Mouse (Mus musculus): ENCODE results near the gene Pdap1. TPM values are rescaled to one million over a fixed set of nuclear protein-coding genes. Genes with fewer than 3 reads are reported as not detected.

Pdap1 gene
- polyA plus RNA-seq, 1 experiment: 36.2 TPM

GRCm38 (mm10) chr5:145165184-145165583 lies 25.1 kb upstream of the Pdap1 start:
- Histone ChIP-seq H3K27ac (ENCODE audit: control insufficient read depth, insufficient read depth, low read length) (no peak overlapping the region), H3K4me1 (replicated peaks; ENCODE audit: control insufficient read depth, insufficient read depth, low read length) (peaks cover 10% of the 10 kb centered on the region), H3K4me3 (ENCODE audit: control insufficient read depth, insufficient read depth, low read length) (no peak overlapping the region), H3K36me3 (ENCODE audit: control insufficient read depth, insufficient read depth, low read length) (peaks cover 4% of the 10 kb centered on the region; the same call in 1 of the 2 replicates), H3K27me3 (ENCODE audit: control insufficient read depth, insufficient read depth, low read length) (no peaks in the 10 kb centered on the region)
- TF ChIP-seq POLR2A (IDR thresholded peaks at IDR 0.05; ENCODE audit: control insufficient read depth, extremely low read depth, insufficient read depth, low read length, poor library complexity) (no peak), CTCF (IDR thresholded peaks at IDR 0.05; ENCODE audit: borderline replicate concordance, control insufficient read depth, extremely low read depth, insufficient read depth, low read length, poor library complexity) (no peak)
- WGBS: 95% methylated on average over 15 of the region's 15 CpGs
- no peak for DNase-seq

- peaks cover 4% of the 10 kb centered on the region; the same call in 1 of the 2 replicates for H3K36me3 ChIP-seq (ENCODE audit: control insufficient read depth, insufficient read depth, low read length)
- H3K4me3 ChIP-seq (ENCODE audit: control insufficient read depth, insufficient read depth, low read length): no peak overlapping the region
- H3K27me3 ChIP-seq (ENCODE audit: control insufficient read depth, insufficient read depth, low read length): no peaks in the 10 kb centered on the region
- peaks cover 10% of the 10 kb centered on the region for H3K4me1 ChIP-seq (replicated peaks; ENCODE audit: control insufficient read depth, insufficient read depth, low read length)
- WGBS: 96% methylated on average over 3 of the region's 3 CpGs
- H3K27ac ChIP-seq (ENCODE audit: control insufficient read depth, insufficient read depth, low read length): no peak overlapping the region
- no peak for DNase-seq
- TF ChIP-seq CTCF (IDR thresholded peaks at IDR 0.05; ENCODE audit: borderline replicate concordance, control insufficient read depth, extremely low read depth, insufficient read depth, low read length, poor library complexity): no peak
- TF ChIP-seq POLR2A (IDR thresholded peaks at IDR 0.05; ENCODE audit: control insufficient read depth, extremely low read depth, insufficient read depth, low read length, poor library complexity): no peak
These were observed 24.7 kb upstream of the Pdap1 start for GRCm38 (mm10) chr5:145164710-145165109.

GRCm38 (mm10) chr5:145161361-145161760 lies 21.3 kb upstream of the Pdap1 start:
- WGBS: 98% methylated on average over 14 of the region's 14 CpGs
- peaks cover 4% of the 10 kb centered on the region for H3K4me1 ChIP-seq (replicated peaks; ENCODE audit: control insufficient read depth, insufficient read depth, low read length)
- no peak overlapping the region for H3K4me3 ChIP-seq (ENCODE audit: control insufficient read depth, insufficient read depth, low read length)
- H3K36me3 ChIP-seq (ENCODE audit: control insufficient read depth, insufficient read depth, low read length): peaks cover 17% of the 10 kb centered on the region
- no peak for DNase-seq
- no peaks in the 10 kb centered on the region for H3K27me3 ChIP-seq (ENCODE audit: control insufficient read depth, insufficient read depth, low read length)
- no peak overlapping the region for H3K27ac ChIP-seq (ENCODE audit: control insufficient read depth, insufficient read depth, low read length)
- TF ChIP-seq POLR2A (IDR thresholded peaks at IDR 0.05; ENCODE audit: control insufficient read depth, extremely low read depth, insufficient read depth, low read length, poor library complexity) (no peak), CTCF (IDR thresholded peaks at IDR 0.05; ENCODE audit: borderline replicate concordance, control insufficient read depth, extremely low read depth, insufficient read depth, low read length, poor library complexity) (no peak)

DNA sequence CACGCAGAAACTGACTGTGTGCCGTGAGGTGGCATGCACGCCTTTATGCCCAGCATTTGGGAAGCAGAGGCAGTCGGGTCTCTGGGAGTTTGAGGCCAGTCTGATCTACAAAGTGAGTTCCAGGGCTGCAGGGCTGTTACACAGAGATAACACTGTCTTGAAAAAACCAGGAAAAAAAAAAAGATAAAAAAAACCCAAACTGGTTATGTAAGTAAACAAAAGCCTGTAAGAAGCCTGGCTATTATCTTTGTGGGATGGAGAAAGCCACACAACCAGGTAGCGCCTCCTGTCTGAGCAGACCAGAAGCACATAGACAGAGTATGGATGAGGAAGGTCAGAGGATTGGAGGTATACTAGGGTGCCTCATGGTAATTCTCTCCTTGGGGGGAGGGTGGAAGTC lies 12.7 kb upstream of the Pdap1 start:
- no peaks in the 10 kb centered on the region for H3K4me1 ChIP-seq (replicated peaks; ENCODE audit: control insufficient read depth, insufficient read depth, low read length)
- H3K36me3 ChIP-seq (ENCODE audit: control insufficient read depth, insufficient read depth, low read length): peaks cover 50% of the 10 kb centered on the region
- no peak for DNase-seq
- no peak overlapping the region for H3K27ac ChIP-seq (ENCODE audit: control insufficient read depth, insufficient read depth, low read length)
- H3K27me3 ChIP-seq (ENCODE audit: control insufficient read depth, insufficient read depth, low read length): no peaks in the 10 kb centered on the region
- no peak overlapping the region for H3K4me3 ChIP-seq (ENCODE audit: control insufficient read depth, insufficient read depth, low read length)
- no peak for TF ChIP-seq POLR2A (IDR thresholded peaks at IDR 0.05; ENCODE audit: control insufficient read depth, extremely low read depth, insufficient read depth, low read length, poor library complexity)
- no peak for TF ChIP-seq CTCF (IDR thresholded peaks at IDR 0.05; ENCODE audit: borderline replicate concordance, control insufficient read depth, extremely low read depth, insufficient read depth, low read length, poor library complexity)
- WGBS: 98% methylated on average over 5 of the region's 5 CpGs

DNA sequence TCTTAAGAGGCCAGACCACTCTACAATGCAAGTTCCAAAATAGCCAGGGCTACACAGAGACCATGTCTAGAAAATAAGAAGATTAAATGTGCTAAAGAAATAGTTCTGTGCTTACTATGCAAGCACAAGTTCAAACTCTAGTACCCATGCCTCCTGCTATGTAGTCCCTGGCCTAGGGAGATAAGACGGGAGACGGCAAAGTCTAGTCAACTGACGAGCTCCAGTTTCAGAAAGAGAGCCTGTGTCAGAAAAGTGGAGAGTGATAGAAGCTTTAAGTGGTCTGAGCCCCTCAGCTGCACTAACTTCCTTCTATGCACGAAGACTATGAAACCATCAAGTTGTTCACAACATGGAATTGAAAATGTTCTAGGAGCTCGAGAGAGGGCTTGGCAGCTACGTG lies 9.3 kb upstream of the Pdap1 start:
- 95% methylated on average over 6 of the region's 6 CpGs for WGBS
- no peak for TF ChIP-seq CTCF (IDR thresholded peaks at IDR 0.05; ENCODE audit: borderline replicate concordance, control insufficient read depth, extremely low read depth, insufficient read depth, low read length, poor library complexity)
- TF ChIP-seq POLR2A (IDR thresholded peaks at IDR 0.05; ENCODE audit: control insufficient read depth, extremely low read depth, insufficient read depth, low read length, poor library complexity): no peak
- Histone ChIP-seq H3K27me3 (ENCODE audit: control insufficient read depth, insufficient read depth, low read length) (no peaks in the 10 kb centered on the region), H3K36me3 (ENCODE audit: control insufficient read depth, insufficient read depth, low read length) (peaks cover 66% of the 10 kb centered on the region), H3K27ac (ENCODE audit: control insufficient read depth, insufficient read depth, low read length) (no peak overlapping the region), H3K4me3 (ENCODE audit: control insufficient read depth, insufficient read depth, low read length) (no peak overlapping the region), H3K4me1 (replicated peaks; ENCODE audit: control insufficient read depth, insufficient read depth, low read length) (no peaks in the 10 kb centered on the region)
- no peak for DNase-seq

DNA sequence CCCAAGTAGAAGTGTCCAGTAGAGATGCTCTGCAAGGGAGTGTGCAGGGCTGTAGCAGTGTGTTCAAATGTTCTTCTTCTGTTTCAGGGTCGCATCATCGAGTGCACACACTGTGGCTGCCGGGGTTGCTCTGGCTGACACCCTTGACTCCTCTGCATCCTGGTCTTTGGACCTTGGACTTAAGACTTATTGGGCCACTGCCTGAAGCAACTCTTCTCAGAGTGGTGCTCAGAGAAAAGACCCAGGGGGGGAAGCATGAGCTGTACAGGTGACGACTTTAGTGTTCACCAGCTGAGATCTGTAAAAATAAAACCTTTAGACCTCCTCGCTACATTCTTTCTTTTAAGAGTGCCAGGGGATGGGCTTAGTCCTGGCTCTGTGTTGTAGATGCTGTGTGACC lies 7.7 kb upstream of the Pdap1 start:
- no peak for DNase-seq
- Histone ChIP-seq H3K4me3 (ENCODE audit: control insufficient read depth, insufficient read depth, low read length) (no peak overlapping the region), H3K27ac (ENCODE audit: control insufficient read depth, insufficient read depth, low read length) (no peak overlapping the region), H3K36me3 (ENCODE audit: control insufficient read depth, insufficient read depth, low read length) (peaks cover 77% of the 10 kb centered on the region), H3K27me3 (ENCODE audit: control insufficient read depth, insufficient read depth, low read length) (no peaks in the 10 kb centered on the region), H3K4me1 (replicated peaks; ENCODE audit: control insufficient read depth, insufficient read depth, low read length) (no peaks in the 10 kb centered on the region)
- no peak for TF ChIP-seq POLR2A (IDR thresholded peaks at IDR 0.05; ENCODE audit: control insufficient read depth, extremely low read depth, insufficient read depth, low read length, poor library complexity)
- no peak for TF ChIP-seq CTCF (IDR thresholded peaks at IDR 0.05; ENCODE audit: borderline replicate concordance, control insufficient read depth, extremely low read depth, insufficient read depth, low read length, poor library complexity)
- WGBS: 98% methylated on average over 5 of the region's 5 CpGs

DNA sequence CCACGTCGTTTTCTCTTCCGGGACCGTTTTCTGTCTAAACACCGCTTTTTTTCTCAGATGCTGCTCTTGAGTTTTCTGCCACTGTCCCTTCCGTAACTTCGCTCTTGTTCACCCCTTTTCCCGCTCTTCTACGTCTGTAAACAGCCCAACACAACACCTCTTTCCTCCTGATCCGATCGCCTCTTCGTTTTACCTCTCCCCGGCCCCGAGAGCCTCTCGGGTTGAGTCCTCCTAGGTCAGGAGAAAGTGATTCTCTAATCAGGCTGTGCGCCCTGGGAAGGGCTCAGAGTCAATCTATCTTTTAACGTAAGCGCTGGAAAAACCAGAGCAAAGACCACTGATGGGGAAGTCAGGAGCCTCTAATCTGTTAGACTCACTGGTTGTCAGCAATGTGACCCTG lies 573 bp upstream of the Pdap1 start:
- Histone ChIP-seq H3K4me3 (ENCODE audit: control insufficient read depth, insufficient read depth, low read length) (peak overlapping the region; percentile 87), H3K4me1 (replicated peaks; ENCODE audit: control insufficient read depth, insufficient read depth, low read length) (peaks cover 9% of the 10 kb centered on the region), H3K36me3 (ENCODE audit: control insufficient read depth, insufficient read depth, low read length) (peaks cover 35% of the 10 kb centered on the region), H3K27ac (ENCODE audit: control insufficient read depth, insufficient read depth, low read length) (peak overlapping the region; percentile 76), H3K27me3 (ENCODE audit: control insufficient read depth, insufficient read depth, low read length) (no peaks in the 10 kb centered on the region)
- peak; percentile 27 for DNase-seq
- WGBS: under 1% methylated on average over 18 of the region's 18 CpGs
- TF ChIP-seq CTCF (IDR thresholded peaks at IDR 0.05; ENCODE audit: borderline replicate concordance, control insufficient read depth, extremely low read depth, insufficient read depth, low read length, poor library complexity) (no peak), POLR2A (IDR thresholded peaks at IDR 0.05; ENCODE audit: control insufficient read depth, extremely low read depth, insufficient read depth, low read length, poor library complexity) (no peak)

All from thymus, adult 2 months (tissue).